Mouse (Mus musculus) CH12.LX (cell line): Measurements from ENCODE around the gene Foxn1. TPM values are rescaled to one million over a fixed set of nuclear protein-coding genes. Genes with fewer than 3 reads are reported as not detected.

ENCODE experiments used
- DNase-seq: peaks from one replicate; pipeline ENCODE4 v3.0.0-alpha.2; 2013; ENCODE audit errors: extremely low read depth
- H3K27ac ChIP-seq: 2 replicates; pipeline ENCODE4 v1.5.1; 2012; ENCODE audit warnings: low read depth, mild to moderate bottlenecking, control low read depth, moderate library complexity; ENCODE audit not compliant: insufficient read depth
- H3K27me3 ChIP-seq: replicated peaks from 2 replicates; pipeline ENCODE3; 2012; ENCODE audit warnings: inconsistent platforms
- H3K36me3 ChIP-seq, 2 experiments: replicated peaks in 1 of 2; 2 replicates each; pipeline versions ENCODE3 to v1.6.1; 2012; ENCODE audit warnings: inconsistent platforms in 1 of 2, low read length in 1 of 2, mild to moderate bottlenecking in 1 of 2, mixed read lengths in 1 of 2, moderate library complexity in 1 of 2; ENCODE audit not compliant: control insufficient read depth in 1 of 2, insufficient read depth in 1 of 2
- H3K4me1 ChIP-seq, 2 experiments: 2 replicates each; pipeline ENCODE4 v1.6.1; 2012; ENCODE audit warnings: inconsistent platforms in 1 of 2, moderate library complexity in 1 of 2; ENCODE audit not compliant: insufficient read depth in 2 of 2, control insufficient read depth in 1 of 2
- H3K4me2 ChIP-seq: 2 replicates; pipeline ENCODE4 v1.6.1; 2012; ENCODE audit warnings: low read depth, mild to moderate bottlenecking, control low read depth; ENCODE audit not compliant: poor library complexity, insufficient read depth, severe bottlenecking
- H3K4me3 ChIP-seq, 3 experiments: fragments of 150-350 bp in 1 of 3; sonication (generic) in 1 of 3; replicated peaks in 1 of 3; 2 replicates each; pipeline versions ENCODE3 to v1.5.1; 2011 to 2012; ENCODE audit warnings: low read depth in 2 of 3, low read length in 2 of 3, mild to moderate bottlenecking in 2 of 3, moderate library complexity in 2 of 3, control low read depth in 1 of 3, improper control_type of control experiment in 1 of 3, inconsistent platforms in 1 of 3, mixed read lengths in 1 of 3; ENCODE audit not compliant: poor library complexity in 1 of 3
- H3K79me2 ChIP-seq: replicated peaks from 2 replicates; pipeline ENCODE4 v1.6.1; 2012; ENCODE audit warnings: mild to moderate bottlenecking, moderate library complexity; ENCODE audit not compliant: control insufficient read depth, poor library complexity, insufficient read depth, severe bottlenecking; ENCODE audit errors: extremely low read depth
- H3K9ac ChIP-seq: 2 replicates; pipeline ENCODE4 v1.6.1; 2012; ENCODE audit warnings: low read depth, mild to moderate bottlenecking, control low read depth, moderate library complexity; ENCODE audit not compliant: insufficient read depth
- H3K9me3 ChIP-seq: replicated peaks from 2 replicates; pipeline ENCODE3; 2012; ENCODE audit warnings: low read length, inconsistent platforms, mixed read lengths
- BHLHE40 ChIP-seq: IDR thresholded peaks from 2 replicates; pipeline ENCODE4 v1.6.1; 2011; ENCODE audit warnings: mild to moderate bottlenecking, low read depth, low read length, improper control_type of control experiment
- CHD1 ChIP-seq: IDR thresholded peaks from 2 replicates; pipeline ENCODE4 v1.6.1; 2012; ENCODE audit warnings: low read depth, low read length, improper control_type of control experiment, inconsistent platforms
- CTCF ChIP-seq, 2 experiments: IDR thresholded peaks in 1 of 2; conservative IDR thresholded peaks in 1 of 2; 2 replicates each; pipeline ENCODE4 v1.5.1; 2011 to 2012; ENCODE audit warnings: low read depth in 2 of 2, low read length in 2 of 2, improper control_type of control experiment in 1 of 2, inconsistent platforms in 1 of 2, mild to moderate bottlenecking in 1 of 2, moderate library complexity in 1 of 2
- EP300 ChIP-seq: IDR thresholded peaks from 2 replicates; pipeline ENCODE4 v1.6.1; 2011; ENCODE audit warnings: low read length, improper control_type of control experiment
- GABPA ChIP-seq: IDR thresholded peaks from 2 replicates; pipeline ENCODE4 v1.6.1; 2012; ENCODE audit warnings: low read depth, low read length, improper control_type of control experiment, inconsistent platforms; ENCODE audit not compliant: insufficient replicate concordance
- JUND ChIP-seq: conservative IDR thresholded peaks from 2 replicates; pipeline ENCODE4 v1.6.1; 2011; ENCODE audit warnings: low read depth, low read length, improper control_type of control experiment
- KAT2A ChIP-seq: IDR thresholded peaks from 2 replicates; pipeline ENCODE4 v1.6.1; 2012; ENCODE audit warnings: low read length, improper control_type of control experiment, inconsistent platforms; ENCODE audit not compliant: insufficient replicate concordance
- MAX ChIP-seq: IDR thresholded peaks from 2 replicates; pipeline ENCODE4 v1.6.1; 2011; ENCODE audit warnings: low read length, improper control_type of control experiment
- MAZ ChIP-seq: IDR thresholded peaks from 2 replicates; pipeline ENCODE4 v1.6.1; 2012; ENCODE audit warnings: low read depth, mild to moderate bottlenecking, inconsistent platforms, low read length, improper control_type of control experiment, moderate library complexity
- MEF2A ChIP-seq: IDR thresholded peaks from 2 replicates; pipeline ENCODE4 v1.6.1; 2014; ENCODE audit warnings: low read depth, mild to moderate bottlenecking, inconsistent platforms, low read length, improper control_type of control experiment, borderline replicate concordance
- MXI1 ChIP-seq: IDR thresholded peaks from 2 replicates; pipeline ENCODE4 v1.6.1; 2011; ENCODE audit warnings: mild to moderate bottlenecking, low read depth, low read length, improper control_type of control experiment
- NELFE ChIP-seq: IDR thresholded peaks from 2 replicates; pipeline ENCODE4 v1.6.1; 2011; ENCODE audit warnings: low read depth, low read length, improper control_type of control experiment
- POLR2A ChIP-seq: IDR thresholded peaks from 2 replicates; pipeline ENCODE4 v1.6.1; 2011; ENCODE audit warnings: low read depth, mild to moderate bottlenecking, improper control_type of control experiment, low read length
- RCOR1 ChIP-seq: conservative IDR thresholded peaks from 2 replicates; pipeline ENCODE4 v1.6.1; 2012; ENCODE audit warnings: low read depth, mild to moderate bottlenecking, inconsistent platforms, low read length, improper control_type of control experiment
- SIN3A ChIP-seq: IDR thresholded peaks from 2 replicates; pipeline ENCODE4 v1.6.1; 2012; ENCODE audit warnings: low read length, improper control_type of control experiment, inconsistent platforms
- SMC3 ChIP-seq: IDR thresholded peaks from 2 replicates; pipeline ENCODE4 v1.6.1; 2011; ENCODE audit warnings: low read depth, low read length, improper control_type of control experiment
- USF1 ChIP-seq: IDR thresholded peaks from 2 replicates; pipeline ENCODE4 v1.6.1; 2014; ENCODE audit warnings: low read depth, mild to moderate bottlenecking, inconsistent platforms, low read length, improper control_type of control experiment
- ZC3H11A ChIP-seq: IDR thresholded peaks from 2 replicates; pipeline ENCODE4 v1.6.1; 2012; ENCODE audit warnings: low read depth, mild to moderate bottlenecking, inconsistent platforms, low read length, improper control_type of control experiment
- ZMIZ1 ChIP-seq: IDR thresholded peaks from 2 replicates; pipeline ENCODE4 v1.6.1; 2012; ENCODE audit warnings: low read depth, mild to moderate bottlenecking, inconsistent platforms, low read length, improper control_type of control experiment
- ZNF384 ChIP-seq: IDR thresholded peaks from 2 replicates; pipeline ENCODE4 v1.6.1; 2012; ENCODE audit warnings: low read depth, low read length, improper control_type of control experiment, inconsistent platforms
- dilution Hi-C: fragments of 300-500 bp; cut with MboI; formaldehyde crosslinking; loops from 2 replicates; pipeline ENCODE4 v1.14.3; 2020; ENCODE audit warnings: low sequenced_read_pairs; ENCODE audit not compliant: extremely low pct_unique_long_range_greater_than_20kb, extremely low pct_ligation_motif_present
- in situ Hi-C: fragments of 300-500 bp; cut with MboI; formaldehyde crosslinking; loops from 3 replicates; pipeline ENCODE4 v1.14.3; 2019; ENCODE audit warnings: low sequenced_read_pairs, low pct_ligation_motif_present, low pct_unique_long_range_greater_than_20kb, mixed read lengths
- polyA plus RNA-seq: library from polyadenylated mRNA; unstranded; fragments of >175 nt; gene quantifications from 2 replicates; pipeline ENCODE4 v1.2.1, GENCODE M21; 2012; ENCODE audit warnings: low read depth; ENCODE audit not compliant: insufficient read length
- total RNA-seq, 2 experiments: library from RNA; depleted of rRNA; stranded (reverse); fragments of 300-350 nt in 1 of 2; fragments of >200 nt in 1 of 2; gene quantifications; 2 replicates each; pipeline ENCODE4 v1.2.3; 2012 to 2014

Foxn1 gene
- total and polyA plus RNA-seq, 3 experiments, result not detected

DNA sequence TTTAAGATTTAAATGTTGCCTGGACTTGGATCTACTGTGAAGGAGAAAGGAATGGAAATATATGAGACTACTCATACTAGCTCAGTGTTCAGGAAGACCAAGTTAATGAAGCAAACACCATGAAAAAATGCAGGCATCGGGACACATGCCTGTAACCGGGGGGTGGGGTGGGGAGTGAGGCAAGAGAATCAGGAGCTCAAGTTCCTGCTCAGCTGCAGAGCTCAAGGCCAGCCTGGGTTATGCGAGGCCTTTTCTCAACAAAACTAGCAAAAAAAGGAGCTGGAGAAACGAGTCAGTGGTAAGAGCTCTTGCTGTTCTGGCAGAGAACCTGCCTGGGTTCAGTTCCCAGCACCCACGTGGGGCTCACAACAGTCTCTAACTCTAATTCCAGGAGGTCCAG lies 52.4 kb downstream of the Foxn1 start:
- Histone ChIP-seq H3K9ac (no peak overlapping the region), H3K9me3 (peaks cover 4% of the 10 kb centered on the region), H3K27me3 (no peaks in the 10 kb centered on the region), H3K36me3 (peaks cover 41 to 71% of the 10 kb centered on the region in 2 experiments), H3K4me2 (no peak overlapping the region), H3K4me1 (peaks cover 0 to 12% of the 10 kb centered on the region in 2 experiments; a peak in 2 of 4 replicates), H3K79me2 (peaks cover 6% of the 10 kb centered on the region; the same call in 1 of the 2 replicates), H3K4me3 (no peak overlapping the region), H3K27ac (no peak overlapping the region)
- DNase-seq, result no peak
- TF ChIP-seq NELFE (no peak), CTCF (conservative IDR thresholded peaks at IDR 0.05 in 1 of 2, IDR thresholded peaks at IDR 0.05 in 1 of 2; ENCODE audit: low read depth in 2 of 2, low read length in 2 of 2) (no peak), JUND (no peak), MXI1 (no peak), MEF2A (no peak), POLR2A (no peak), MAX (no peak), RCOR1 (no peak), GABPA (no peak), ZMIZ1 (no peak), ZNF384 (no peak), KAT2A (no peak), EP300 (no peak), SIN3A (no peak), USF1 (no peak)
- dilution Hi-C loops, result no loop called here
- in situ Hi-C loops, result no loop called here

DNA sequence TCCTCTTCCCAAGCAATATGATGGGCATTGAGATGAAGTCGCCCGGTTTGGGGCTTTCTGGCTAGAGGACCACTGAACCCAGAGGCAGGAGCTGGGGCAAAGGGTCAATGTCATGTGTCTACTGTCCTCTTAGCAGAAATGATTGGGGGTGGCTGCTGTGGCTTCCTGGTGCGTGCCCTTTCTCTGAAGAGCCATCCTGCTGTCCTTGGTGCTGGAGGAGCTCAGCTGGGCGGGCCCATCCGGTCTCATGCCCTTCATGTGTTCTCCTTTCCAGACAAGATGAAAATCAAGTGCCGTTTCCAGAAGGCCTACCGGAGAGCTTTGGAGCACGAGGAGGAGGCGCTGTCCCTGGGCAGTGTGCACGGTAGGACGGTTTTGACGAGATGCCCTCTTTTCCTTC lies 53.7 kb downstream of the Foxn1 start:
- in situ Hi-C loops, result no loop called here
- H3K9ac ChIP-seq, result no peak overlapping the region
- H3K9me3 ChIP-seq, result peaks cover 4% of the 10 kb centered on the region
- peaks cover 37 to 60% of the 10 kb centered on the region in 2 experiments for H3K36me3 ChIP-seq
- peaks cover 8% of the 10 kb centered on the region; the same call in 1 of the 2 replicates for H3K79me2 ChIP-seq
- dilution Hi-C loops, result no loop called here
- H3K27ac ChIP-seq, result no peak overlapping the region
- H3K4me1 ChIP-seq, result peaks cover 0 to 14% of the 10 kb centered on the region in 2 experiments; a peak in 2 of 4 replicates
- H3K4me3 ChIP-seq, result no peak overlapping the region
- TF ChIP-seq ZC3H11A (no peak), MAZ (no peak), MEF2A (no peak), RCOR1 (no peak), SMC3 (no peak), CHD1 (no peak), GABPA (no peak), ZNF384 (no peak), MAX (no peak), BHLHE40 (no peak), JUND (no peak)
- H3K27me3 ChIP-seq, result no peaks in the 10 kb centered on the region
- no peak for DNase-seq
- H3K4me2 ChIP-seq, result no peak overlapping the region
